Mouse (Mus musculus) spleen, adult 2 months (tissue): ENCODE data around the gene Lrrc49.

Experiments used
- CTCF ChIP-seq: fragments of 200-500 bp; IDR thresholded peaks from 2 replicates; pipeline ENCODE4 v1.5.1; 2011; ENCODE audit warnings: mild to moderate bottlenecking, inconsistent platforms; ENCODE audit not compliant: insufficient read depth, insufficient read length, insufficient replicate concordance; ENCODE audit errors: extremely low read depth
- POLR2A ChIP-seq: fragments of 200-500 bp; IDR thresholded peaks from 2 replicates; pipeline ENCODE4 v1.6.1; 2011; ENCODE audit warnings: low read depth, low read length, inconsistent platforms

DNA sequence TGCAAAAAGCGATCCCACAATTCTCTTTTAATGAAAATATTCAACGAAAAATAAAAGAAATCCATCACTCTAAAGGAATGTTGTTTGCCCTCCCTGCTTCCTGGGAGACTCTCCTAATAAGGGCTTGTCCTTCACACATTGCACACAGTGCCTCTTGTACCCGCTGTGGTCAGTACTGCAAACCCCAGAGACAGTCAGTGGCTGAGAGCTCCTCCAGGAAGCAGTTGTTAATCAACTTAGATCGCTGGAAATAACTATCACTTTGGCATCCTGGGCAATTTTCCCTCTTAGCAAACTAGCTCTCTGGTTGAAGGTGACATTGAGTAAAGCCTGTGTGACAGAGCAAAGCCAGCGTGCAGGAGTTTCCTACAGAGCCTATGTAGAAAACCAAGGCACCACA, 160.9 kb downstream of the Lrrc49 start:
- TF ChIP-seq POLR2A = no peak
- TF ChIP-seq CTCF = no peak
